ENCODE assay signal across 20 mouse cellular contexts in the genomic region with DNA sequence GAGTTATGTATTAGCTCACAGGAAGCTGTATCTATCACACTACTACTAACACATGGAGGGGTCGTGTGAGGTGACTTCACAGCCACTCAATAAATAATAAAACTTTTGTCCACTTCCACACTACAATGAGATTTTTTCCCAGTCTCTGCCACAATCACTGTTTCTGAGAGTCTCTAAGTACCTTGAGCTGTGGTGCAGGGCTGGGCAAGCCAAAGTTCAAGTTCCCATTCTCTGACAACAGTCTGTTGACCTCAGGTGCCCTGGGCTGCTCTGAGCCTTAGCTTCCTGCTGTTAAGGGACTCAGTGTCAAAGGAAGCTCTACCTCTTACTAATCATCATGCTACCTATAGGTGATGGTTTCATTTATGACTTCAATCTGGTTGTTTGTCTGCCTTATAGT. TPM values are rescaled to one million over a fixed set of nuclear protein-coding genes. Genes with fewer than 3 reads are reported as not detected.
A peak's percentile ranks its signal among the peaks of the same experiment; 100 is the strongest.
DNase-seq lines count a peak whose midpoint lies in the region; ATAC-seq and TF ChIP-seq lines count a peak whose summit lies in the region.
"Had no signal": no experiment of that assay in that cellular context is flagged by ENCODE, and none has a peak within 500 bp of the region (broad histone marks: within the 10 kb centered on the region; RNA-seq: fewer than 3 reads in every experiment).

No protein-coding gene starts in this region.

- no peak for TF ChIP-seq CTCF in intestine, postnatal 0 days (IDR thresholded peaks at IDR 0.05; ENCODE audit: low read depth)
- TF ChIP-seq CTCF in hindbrain, postnatal 0 days (IDR thresholded peaks at IDR 0.05; ENCODE audit: low read depth): no peak
- TF ChIP-seq CTCF in midbrain, postnatal 0 days (IDR thresholded peaks at IDR 0.05): no peak

- peak; percentile 61; the same call in 1 of the 2 replicates for ATAC-seq in intestine, embryonic 15.5 days
- ATAC-seq in intestine, postnatal 0 days: no peak
- no peak for ATAC-seq in midbrain, embryonic 13.5 days
- ATAC-seq in hindbrain, postnatal 0 days: no peak
- ATAC-seq in midbrain, postnatal 0 days (ENCODE audit: low FRiP score): no peak
- ATAC-seq: forebrain, embryonic 15.5 days; lung, postnatal 0 days had no signal

- no peak for DNase-seq in midbrain, embryonic 10.5 days (ENCODE audit: low spot score)
- DNase-seq in hindbrain, postnatal 0 days (ENCODE audit: low spot score): no peak
- DNase-seq in midbrain, postnatal 0 days (ENCODE audit: low spot score): no peak
- DNase-seq in MN1 (ENCODE audit: low spot score): no peak
- DNase-seq in testis, postnatal 14 days (ENCODE audit: low spot score): no peak
- DNase-seq: cerebellum, postnatal 10 days; kidney, postnatal 25 days; thymus, adult 18-20 months had no signal

- peaks cover 30% of the 10 kb centered on the region for H3K27me3 ChIP-seq in intestine, embryonic 15.5 days (replicated peaks)
- H3K27me3 ChIP-seq in intestine, postnatal 0 days (replicated peaks; ENCODE audit: control insufficient read depth, insufficient read depth, low read length): peaks cover 41% of the 10 kb centered on the region
- peaks cover 40% of the 10 kb centered on the region for H3K27me3 ChIP-seq in midbrain, embryonic 13.5 days
- H3K27me3 ChIP-seq in midbrain, embryonic 10.5 days (ENCODE audit: low read depth, poor library complexity, severe bottlenecking): peaks cover 53% of the 10 kb centered on the region
- no peaks in the 10 kb centered on the region for H3K27me3 ChIP-seq in hindbrain, postnatal 0 days (ENCODE audit: insufficient read depth, low read length)
- H3K27me3 ChIP-seq in midbrain, postnatal 0 days (ENCODE audit: insufficient read depth, low read length): 0 out of 2 replicates have a peak, but pooled peaks cover 4% of the 10 kb centered on the region

- H3K27ac ChIP-seq in intestine, embryonic 15.5 days: no peak overlapping the region
- H3K27ac ChIP-seq in intestine, postnatal 0 days (ENCODE audit: low read depth, low read length): no peak overlapping the region
- H3K27ac ChIP-seq in midbrain, embryonic 13.5 days: no peak overlapping the region
- no peak overlapping the region for H3K27ac ChIP-seq in midbrain, embryonic 10.5 days (replicated peaks)
- H3K27ac ChIP-seq in hindbrain, postnatal 0 days: no peak overlapping the region
- no peak overlapping the region for H3K27ac ChIP-seq in midbrain, postnatal 0 days (ENCODE audit: low read depth, low read length)
- H3K27ac ChIP-seq: embryonic facial prominence, embryonic 13.5 days; forebrain, embryonic 15.5 days; heart, embryonic 10.5 days; limb, embryonic 13.5 days; neural tube, embryonic 12.5 days had no signal

- H3K4me3 ChIP-seq in intestine, embryonic 15.5 days (replicated peaks): no peak overlapping the region
- no peak overlapping the region for H3K4me3 ChIP-seq in intestine, postnatal 0 days (ENCODE audit: low read depth, low read length)
- no peak overlapping the region; the same call in 1 of the 2 replicates for H3K4me3 ChIP-seq in midbrain, embryonic 13.5 days (replicated peaks)
- no peak overlapping the region for H3K4me3 ChIP-seq in midbrain, embryonic 10.5 days
- H3K4me3 ChIP-seq in hindbrain, postnatal 0 days (ENCODE audit: low read length): peak overlapping the region; percentile 76
- peak overlapping the region; percentile 77 for H3K4me3 ChIP-seq in midbrain, postnatal 0 days (ENCODE audit: low read depth, low read length)
- H3K4me3 ChIP-seq: embryonic facial prominence, embryonic 13.5 days; heart, embryonic 10.5 days; limb, embryonic 13.5 days; neural tube, embryonic 12.5 days had no signal

- H3K9ac ChIP-seq in intestine, embryonic 15.5 days: no peak overlapping the region
- H3K9ac ChIP-seq in intestine, postnatal 0 days (ENCODE audit: low read depth, low read length): no peak overlapping the region
- no peak overlapping the region for H3K9ac ChIP-seq in midbrain, embryonic 13.5 days (replicated peaks)
- H3K9ac ChIP-seq in hindbrain, postnatal 0 days (replicated peaks; ENCODE audit: low read length): no peak overlapping the region
- no peak overlapping the region for H3K9ac ChIP-seq in midbrain, postnatal 0 days (replicated peaks; ENCODE audit: low read length, poor library complexity, severe bottlenecking)
- H3K9ac ChIP-seq: embryonic facial prominence, embryonic 13.5 days; forebrain, embryonic 15.5 days; limb, embryonic 13.5 days; neural tube, embryonic 12.5 days had no signal

- no peaks in the 10 kb centered on the region for H3K36me3 ChIP-seq in intestine, embryonic 15.5 days
- no peaks in the 10 kb centered on the region for H3K36me3 ChIP-seq in intestine, postnatal 0 days (ENCODE audit: control insufficient read depth, insufficient read depth)
- H3K36me3 ChIP-seq in midbrain, embryonic 13.5 days: no peaks in the 10 kb centered on the region
- H3K36me3 ChIP-seq in midbrain, embryonic 10.5 days: no peaks in the 10 kb centered on the region
- no peaks in the 10 kb centered on the region for H3K36me3 ChIP-seq in hindbrain, postnatal 0 days (ENCODE audit: insufficient read depth, low read length)
- no peaks in the 10 kb centered on the region for H3K36me3 ChIP-seq in midbrain, postnatal 0 days (ENCODE audit: insufficient read depth, low read length)
- H3K36me3 ChIP-seq: embryonic facial prominence, embryonic 13.5 days; forebrain, embryonic 15.5 days; heart, embryonic 10.5 days; limb, embryonic 13.5 days; neural tube, embryonic 12.5 days had no signal

- no peak overlapping the region for H3K4me2 ChIP-seq in intestine, embryonic 15.5 days (replicated peaks)
- H3K4me2 ChIP-seq in intestine, postnatal 0 days (replicated peaks; ENCODE audit: low read depth): no peak overlapping the region
- peak overlapping the region; percentile 87 for H3K4me2 ChIP-seq in midbrain, embryonic 13.5 days (replicated peaks)
- peak overlapping the region; percentile 70 for H3K4me2 ChIP-seq in hindbrain, postnatal 0 days (ENCODE audit: low read depth, low read length)
- H3K4me2 ChIP-seq in midbrain, postnatal 0 days (ENCODE audit: low read depth, low read length, poor library complexity, severe bottlenecking): peak overlapping the region; percentile 71
- H3K4me2 ChIP-seq: embryonic facial prominence, embryonic 13.5 days; limb, embryonic 13.5 days had no signal

- WGBS in intestine, embryonic 15.5 days: 57% methylated on average over 1 of the region's 1 CpGs
- 43% methylated on average over 1 of the region's 1 CpGs for WGBS in intestine, postnatal 0 days
- WGBS in midbrain, embryonic 13.5 days: 71% methylated on average over 1 of the region's 1 CpGs
- WGBS in midbrain, embryonic 10.5 days: 70% methylated on average over 1 of the region's 1 CpGs
- WGBS in hindbrain, postnatal 0 days: 69% methylated on average over 1 of the region's 1 CpGs
- WGBS in midbrain, postnatal 0 days: 78% methylated on average over 1 of the region's 1 CpGs

- no peaks in the 10 kb centered on the region for H3K9me3 ChIP-seq in intestine, embryonic 15.5 days
- H3K9me3 ChIP-seq in intestine, postnatal 0 days (ENCODE audit: control insufficient read depth): no peaks in the 10 kb centered on the region
- H3K9me3 ChIP-seq in midbrain, embryonic 13.5 days: no peaks in the 10 kb centered on the region
- no peaks in the 10 kb centered on the region for H3K9me3 ChIP-seq in midbrain, embryonic 10.5 days (replicated peaks)
- no peaks in the 10 kb centered on the region for H3K9me3 ChIP-seq in hindbrain, postnatal 0 days (ENCODE audit: low read length)
- H3K9me3 ChIP-seq in midbrain, postnatal 0 days (ENCODE audit: low read length): no peaks in the 10 kb centered on the region
- H3K9me3 ChIP-seq: embryonic facial prominence, embryonic 13.5 days; forebrain, embryonic 15.5 days; heart, embryonic 10.5 days; limb, embryonic 13.5 days; neural tube, embryonic 12.5 days had no signal

- H3K4me1 ChIP-seq in intestine, embryonic 15.5 days (replicated peaks): 0 out of 2 replicates have a peak, but pooled peaks cover 13% of the 10 kb centered on the region
- no peaks in the 10 kb centered on the region for H3K4me1 ChIP-seq in intestine, postnatal 0 days (replicated peaks; ENCODE audit: control insufficient read depth, insufficient read depth, low read length)
- peaks cover 18% of the 10 kb centered on the region for H3K4me1 ChIP-seq in midbrain, embryonic 13.5 days (replicated peaks)
- peaks cover 39% of the 10 kb centered on the region for H3K4me1 ChIP-seq in midbrain, embryonic 10.5 days
- H3K4me1 ChIP-seq in hindbrain, postnatal 0 days (ENCODE audit: insufficient read depth, low read length): 0 out of 2 replicates have a peak, but pooled peaks cover 4% of the 10 kb centered on the region
- H3K4me1 ChIP-seq in midbrain, postnatal 0 days (ENCODE audit: insufficient read depth, low read length): 0 out of 2 replicates have a peak, but pooled peaks cover 2% of the 10 kb centered on the region

RNA-seq across cellular contexts. Expression of gene Trhde, which starts 3.3 kb away (rescaled TPM):
- polyA plus RNA-seq in intestine, embryonic 15.5 days (2015; fragmentation: Nextera tagmentation; extraction: Ambion mirVana): 0.52 and 0.78 TPM in 2 replicates
- polyA plus RNA-seq in intestine, postnatal 0 days (2015; fragmentation: Nextera tagmentation; extraction: Ambion mirVana): 0.13 and 0.14 TPM in 2 replicates
- 3.8 and 4.1 TPM in 2 replicates for polyA plus RNA-seq in midbrain, embryonic 13.5 days (2015; fragmentation: Nextera tagmentation; extraction: Ambion mirVana)
- 0.25 and 0.26 TPM in 2 replicates for polyA plus RNA-seq in midbrain, embryonic 10.5 days (2016; fragmentation: Nextera tagmentation; extraction: Ambion mirVana)
- total RNA-seq in hindbrain, postnatal 0 days (2014; rRNA removed): 23.9 and 26.5 TPM in 2 replicates
- polyA plus RNA-seq in hindbrain, postnatal 0 days (2015; fragmentation: Nextera tagmentation; extraction: Ambion mirVana): 6.1 and 6.3 TPM in 2 replicates
- total RNA-seq in midbrain, postnatal 0 days (2014; rRNA removed): 22.6 and 23.1 TPM in 2 replicates
- 4.7 and 5.5 TPM in 2 replicates for polyA plus RNA-seq in midbrain, postnatal 0 days (2015; fragmentation: Nextera tagmentation; extraction: Ambion mirVana)
- total RNA-seq: megakaryocyte progenitor cell, adult 5-6 weeks; monocyte, adult 5-6 weeks had no signal
- polyA plus RNA-seq: heart, embryonic 10.5 days; liver, embryonic 16.5 days; lung, postnatal 0 days had no signal

Comparison
In these comparisons a context has a peak if more than half of its experiments do, and no peak if none do; other contexts are left out.
1. H3K4me3 ChIP-seq: peak in hindbrain, postnatal 0 days (single experiment) and midbrain, postnatal 0 days (single experiment); none in intestine, embryonic 15.5 days (single experiment), intestine, postnatal 0 days (single experiment), midbrain, embryonic 13.5 days (single experiment) and midbrain, embryonic 10.5 days (single experiment).
2. H3K4me2 ChIP-seq: peak in midbrain, embryonic 13.5 days (single experiment), hindbrain, postnatal 0 days (single experiment) and midbrain, postnatal 0 days (single experiment); none in intestine, embryonic 15.5 days (single experiment) and intestine, postnatal 0 days (single experiment).